Mouse (Mus musculus): ENCODE measurements around the gene Cpsf2.

Cpsf2 gene

GRCm38 (mm10) chr12:101980266-101980665 lies 4.5 kb downstream of the Cpsf2 start:
- DNase-seq (ENCODE audit: low spot score in 2 of 2) = no peak

GRCm38 (mm10) chr12:101981559-101981958 lies 5.8 kb downstream of the Cpsf2 start:
- DNase-seq (ENCODE audit: low spot score in 2 of 2) = no peak

GRCm38 (mm10) chr12:101982977-101983376 lies 7.2 kb downstream of the Cpsf2 start:
- DNase-seq (ENCODE audit: low spot score in 2 of 2) = no peak

GRCm38 (mm10) chr12:101985110-101985509 lies 9.3 kb downstream of the Cpsf2 start:
- DNase-seq (ENCODE audit: low spot score in 2 of 2) = no peak

- DNase-seq (ENCODE audit: low spot score in 2 of 2) = no peak
Measured at GRCm38 (mm10) chr12:101987659-101988058, 11.9 kb downstream of the Cpsf2 start.

GRCm38 (mm10) chr12:101994576-101995467 lies 19.0 kb downstream of the Cpsf2 start:
- no peak for DNase-seq (ENCODE audit: low spot score in 2 of 2)

- no peak for DNase-seq (ENCODE audit: low spot score in 2 of 2)
Measured at GRCm38 (mm10) chr12:101998929-101999328, 23.1 kb downstream of the Cpsf2 start.

- no peak for DNase-seq (ENCODE audit: low spot score in 2 of 2)
Measured at GRCm38 (mm10) chr12:102000785-102001184, 25.0 kb downstream of the Cpsf2 start.

GRCm38 (mm10) chr12:102008111-102008977 lies 32.6 kb downstream of the Cpsf2 start:
- no peak for DNase-seq (ENCODE audit: low spot score in 2 of 2)

- DNase-seq (ENCODE audit: low spot score in 2 of 2) = no peak
Measured at GRCm38 (mm10) chr12:102009551-102009950, 33.8 kb downstream of the Cpsf2 start.

GRCm38 (mm10) chr12:102014411-102014810 lies 38.6 kb downstream of the Cpsf2 start:
- no peak for DNase-seq (ENCODE audit: low spot score in 2 of 2)

- DNase-seq (ENCODE audit: low spot score in 2 of 2) = no peak
Measured at GRCm38 (mm10) chr12:102015127-102015526, 39.3 kb downstream of the Cpsf2 start.

GRCm38 (mm10) chr12:102021923-102022322 lies 46.1 kb downstream of the Cpsf2 start:
- DNase-seq (ENCODE audit: low spot score in 2 of 2) = no peak

- DNase-seq (ENCODE audit: low spot score in 2 of 2) = no peak
Measured at GRCm38 (mm10) chr12:102029184-102029583, 53.4 kb downstream of the Cpsf2 start.

- DNase-seq (ENCODE audit: low spot score in 2 of 2) = no peak
Measured at GRCm38 (mm10) chr12:102029892-102030446, 54.2 kb downstream of the Cpsf2 start.

GRCm38 (mm10) chr12:102034934-102035333 lies 59.1 kb downstream of the Cpsf2 start:
- no peak for DNase-seq (ENCODE audit: low spot score in 2 of 2)

GRCm38 (mm10) chr12:102039861-102040260 lies 64.1 kb downstream of the Cpsf2 start:
- DNase-seq (ENCODE audit: low spot score in 2 of 2) = no peak

- DNase-seq (ENCODE audit: low spot score in 2 of 2) = no peak
Measured at GRCm38 (mm10) chr12:102041699-102042098, 65.9 kb downstream of the Cpsf2 start.

- no peak for DNase-seq (ENCODE audit: low spot score in 2 of 2)
Measured at GRCm38 (mm10) chr12:102042247-102042646, 66.5 kb downstream of the Cpsf2 start.

- DNase-seq (ENCODE audit: low spot score in 2 of 2) = no peak
Measured at GRCm38 (mm10) chr12:102043840-102044239, 68.1 kb downstream of the Cpsf2 start.

GRCm38 (mm10) chr12:102054155-102054554 lies 78.4 kb downstream of the Cpsf2 start:
- DNase-seq (ENCODE audit: low spot score in 2 of 2) = no peak

GRCm38 (mm10) chr12:102055758-102056157 lies 80.0 kb downstream of the Cpsf2 start:
- no peak for DNase-seq (ENCODE audit: low spot score in 2 of 2)

All from spleen, postnatal 14 days (tissue).